Mouse (Mus musculus): ENCODE results near the gene Mast2.
A peak's percentile ranks its signal among the peaks of the same experiment; 100 is the strongest.

The Mast2 gene

GRCm38 (mm10) chr4:116411401-116411800 lies 52.6 kb downstream of the Mast2 start:
- DNase-seq (ENCODE audit: extremely low spot score, low read depth, low spot score): no peak

DNA sequence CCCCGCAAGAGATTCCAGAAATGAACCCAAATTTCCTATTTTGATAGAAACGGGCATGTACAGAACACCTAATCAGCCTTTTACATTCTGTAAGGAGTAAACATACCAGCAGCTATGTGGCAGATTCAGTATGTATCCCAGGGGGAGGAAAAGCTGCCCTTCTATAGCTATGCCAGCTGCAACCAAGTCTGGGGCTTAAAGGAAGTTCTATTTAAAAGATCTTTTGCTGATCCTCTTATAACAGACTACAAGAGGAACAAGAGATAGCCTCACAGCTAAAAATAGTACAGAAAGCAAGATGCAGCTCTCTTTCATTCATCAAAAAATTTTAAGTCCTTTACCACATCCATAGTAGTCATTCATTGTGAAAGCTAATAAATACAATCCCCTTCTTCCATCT lies 57.3 kb downstream of the Mast2 start:
- DNase-seq (ENCODE audit: extremely low spot score, low read depth, low spot score): no peak

DNA sequence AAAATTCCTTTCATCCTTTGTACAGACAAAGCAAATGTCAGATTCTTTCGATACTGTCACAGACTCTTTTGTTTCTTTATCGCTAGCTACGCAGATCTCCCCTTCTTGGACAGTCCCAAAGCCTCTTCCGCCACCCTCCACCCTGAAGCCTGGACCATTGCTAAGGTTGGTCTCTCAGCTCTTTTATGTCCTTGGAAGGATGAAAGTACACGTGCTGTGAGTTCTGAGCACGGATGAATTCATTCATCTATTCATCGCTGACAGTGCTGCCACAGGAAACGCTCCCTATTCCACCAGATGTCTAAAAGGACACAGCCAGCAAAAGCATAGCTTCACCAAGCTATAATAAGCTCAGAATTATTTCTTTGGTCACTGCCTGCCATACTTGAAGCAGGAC lies 58.0 kb downstream of the Mast2 start:
- no peak for DNase-seq (ENCODE audit: extremely low spot score, low read depth, low spot score)

GRCm38 (mm10) chr4:116405276-116405954 lies 58.6 kb downstream of the Mast2 start:
- DNase-seq (ENCODE audit: extremely low spot score, low read depth, low spot score): no peak

- no peak for DNase-seq (ENCODE audit: extremely low spot score, low read depth, low spot score)
Observed at GRCm38 (mm10) chr4:116403884-116404283, 60.1 kb downstream of the Mast2 start.

- DNase-seq (ENCODE audit: extremely low spot score, low read depth, low spot score): no peak
Observed at GRCm38 (mm10) chr4:116402708-116403107, 61.3 kb downstream of the Mast2 start.

DNA sequence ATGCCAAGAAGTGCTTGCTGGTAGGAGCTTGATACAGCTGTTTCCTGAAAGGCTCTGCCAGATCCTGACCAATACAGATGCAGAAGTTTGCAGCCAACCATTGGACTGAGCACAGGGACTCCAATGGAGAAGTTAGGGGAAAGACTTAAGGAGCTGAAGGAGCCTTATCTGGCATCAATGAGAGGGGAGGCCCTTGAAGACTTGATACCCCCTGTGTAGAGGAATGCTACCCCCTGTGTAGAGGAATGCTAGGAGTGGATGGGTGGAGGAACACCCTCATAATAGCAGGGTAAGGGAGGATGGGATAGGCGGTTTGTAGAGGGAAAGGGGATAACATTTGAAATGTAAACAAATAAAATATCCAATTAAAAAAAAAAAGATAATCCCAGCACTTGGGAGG lies 65.9 kb downstream of the Mast2 start:
- DNase-seq (ENCODE audit: extremely low spot score, low read depth, low spot score): no peak

GRCm38 (mm10) chr4:116377973-116378667 lies 85.9 kb downstream of the Mast2 start:
- DNase-seq (ENCODE audit: extremely low spot score, low read depth, low spot score): no peak

- no peak for DNase-seq (ENCODE audit: extremely low spot score, low read depth, low spot score)
Observed at GRCm38 (mm10) chr4:116371676-116372075, 92.3 kb downstream of the Mast2 start.

GRCm38 (mm10) chr4:116358099-116358498 lies 105.9 kb downstream of the Mast2 start:
- DNase-seq (ENCODE audit: extremely low spot score, low read depth, low spot score): no peak

- no peak for DNase-seq (ENCODE audit: extremely low spot score, low read depth, low spot score)
Observed at GRCm38 (mm10) chr4:116352919-116353318, 111.1 kb downstream of the Mast2 start.

- DNase-seq (ENCODE audit: extremely low spot score, low read depth, low spot score): no peak
Observed at GRCm38 (mm10) chr4:116352496-116352895, 111.5 kb downstream of the Mast2 start.

- peak; percentile 30 for DNase-seq (ENCODE audit: extremely low spot score, low read depth, low spot score)
Observed at GRCm38 (mm10) chr4:116342119-116342518, 121.9 kb downstream of the Mast2 start.

GRCm38 (mm10) chr4:116336294-116336693 lies 127.7 kb downstream of the Mast2 start:
- no peak for DNase-seq (ENCODE audit: extremely low spot score, low read depth, low spot score)

- no peak for DNase-seq (ENCODE audit: extremely low spot score, low read depth, low spot score)
Observed at GRCm38 (mm10) chr4:116329256-116329655, 134.7 kb downstream of the Mast2 start.

DNA sequence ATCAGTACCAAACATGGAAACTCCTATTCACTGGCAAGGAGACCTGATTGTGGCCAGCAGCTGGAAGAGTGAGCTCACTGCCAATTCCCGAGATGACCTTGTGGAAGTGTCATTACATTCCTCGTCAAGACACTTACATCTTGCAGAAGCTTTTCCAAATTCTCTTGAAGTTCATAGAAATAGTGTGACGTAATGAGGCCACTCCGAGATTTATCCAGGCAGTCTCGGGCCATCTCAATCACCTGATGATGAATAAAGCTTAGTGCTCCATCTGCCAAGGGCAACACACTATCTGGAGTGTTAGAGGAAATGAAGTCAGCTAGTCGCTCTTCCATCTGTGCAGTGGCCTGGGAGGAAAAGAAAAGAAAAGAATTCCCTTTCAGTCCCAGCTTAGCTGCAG lies 141.9 kb downstream of the Mast2 start:
- DNase-seq (ENCODE audit: extremely low spot score, low read depth, low spot score): no peak

DNA sequence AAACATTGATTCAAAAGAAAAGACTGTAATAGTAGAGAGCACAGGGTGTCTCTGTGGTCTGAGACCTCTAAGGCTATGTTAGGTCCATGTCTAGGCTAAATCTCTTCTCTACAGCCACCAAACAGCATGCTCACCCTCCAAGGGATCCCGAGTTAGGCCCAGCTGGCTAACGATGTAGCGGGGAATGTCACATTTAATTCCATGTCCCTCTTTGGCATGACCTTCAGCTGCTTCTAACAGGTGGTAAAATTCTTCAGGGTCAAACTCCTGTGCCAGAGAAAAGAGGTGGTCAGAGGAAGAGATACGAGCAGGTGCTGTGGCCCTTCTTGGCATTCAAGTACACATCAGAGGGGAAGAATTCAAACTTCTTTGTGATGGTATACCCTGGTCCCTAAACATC lies 146.4 kb downstream of the Mast2 start:
- DNase-seq (ENCODE audit: extremely low spot score, low read depth, low spot score): no peak

DNA sequence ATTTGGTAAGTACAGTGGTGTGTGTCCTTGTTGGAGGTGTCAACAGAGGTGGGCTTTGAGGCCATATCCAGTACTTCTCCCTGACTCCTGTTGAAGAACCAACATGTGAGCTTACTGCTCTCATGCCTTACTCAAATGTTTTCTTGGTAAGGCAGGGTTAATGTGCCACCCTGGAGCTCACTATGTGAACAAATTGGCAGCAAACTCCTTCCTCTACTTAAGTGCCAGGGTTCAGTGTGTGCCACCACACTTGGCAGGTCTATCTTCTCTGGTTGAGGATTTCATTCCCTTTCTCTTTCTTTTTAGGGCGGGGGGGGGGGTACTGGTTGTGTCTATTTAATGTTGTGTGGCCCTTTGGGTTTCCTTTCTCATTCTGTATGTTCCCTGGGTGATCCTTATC lies 159.4 kb downstream of the Mast2 start:
- no peak for DNase-seq (ENCODE audit: extremely low spot score, low read depth, low spot score)

DNA sequence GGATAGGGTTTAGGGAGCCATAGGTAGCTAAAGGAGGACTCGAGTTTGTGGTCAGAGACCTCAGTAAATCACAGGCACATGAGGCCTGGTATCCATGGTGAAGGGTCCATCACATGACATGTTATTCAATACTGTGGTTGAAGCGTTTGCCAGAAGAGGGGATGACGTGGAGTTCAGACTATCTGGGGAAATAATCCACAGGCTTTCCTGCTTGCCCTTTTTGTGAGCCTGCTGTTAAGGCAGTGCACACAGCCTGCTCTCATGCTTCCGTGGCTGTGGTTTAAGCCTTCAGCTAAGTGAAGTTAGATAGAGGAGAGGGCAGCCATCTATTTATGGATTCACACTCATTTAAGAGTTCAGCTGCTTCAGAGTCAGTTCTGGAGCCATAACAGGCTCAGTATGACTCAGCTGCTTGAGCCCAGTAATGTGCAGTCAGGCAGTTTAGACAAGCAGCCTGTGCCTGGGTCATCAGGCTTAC lies 163.1 kb downstream of the Mast2 start:
- DNase-seq (ENCODE audit: extremely low spot score, low read depth, low spot score): no peak

DNA sequence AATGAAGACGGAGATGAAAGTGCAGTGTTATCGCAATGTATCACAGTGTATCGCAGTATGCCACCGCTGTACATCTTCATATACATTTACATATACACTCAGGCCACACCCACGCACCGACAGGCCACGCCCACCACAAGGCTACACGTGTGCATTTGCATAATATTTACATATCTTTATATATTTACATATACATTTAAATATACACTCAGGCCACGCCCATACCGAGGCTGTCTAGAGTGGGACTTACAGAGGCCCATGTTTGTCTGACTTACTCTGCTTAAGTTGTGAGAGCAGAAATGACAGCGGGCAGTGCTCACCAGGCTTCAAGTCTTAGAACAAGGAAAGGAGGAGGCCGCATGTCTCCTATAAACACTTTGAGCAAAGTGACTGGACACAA lies 170.7 kb downstream of the Mast2 start:
- no peak for DNase-seq (ENCODE audit: extremely low spot score, low read depth, low spot score)

DNA sequence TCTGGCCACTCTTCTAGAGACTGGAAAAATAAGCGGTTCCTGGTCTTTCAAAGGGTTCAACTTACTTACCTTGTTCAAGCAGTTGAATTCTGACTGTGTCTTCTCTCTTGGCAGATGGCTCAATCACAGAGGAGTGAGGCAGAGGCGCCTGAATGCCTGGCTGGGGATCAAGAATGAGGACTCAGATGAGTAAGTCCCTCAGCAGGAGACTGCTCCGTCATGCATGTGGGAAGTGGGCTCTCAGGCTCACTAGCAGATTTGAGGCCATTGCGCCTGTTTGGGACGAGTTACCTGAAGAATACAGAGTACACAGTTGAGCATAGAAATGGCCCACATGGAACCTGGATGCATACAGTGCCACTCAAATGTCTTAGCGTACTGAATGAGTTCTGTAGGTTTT lies 172.4 kb downstream of the Mast2 start:
- no peak for DNase-seq (ENCODE audit: extremely low spot score, low read depth, low spot score)

DNA sequence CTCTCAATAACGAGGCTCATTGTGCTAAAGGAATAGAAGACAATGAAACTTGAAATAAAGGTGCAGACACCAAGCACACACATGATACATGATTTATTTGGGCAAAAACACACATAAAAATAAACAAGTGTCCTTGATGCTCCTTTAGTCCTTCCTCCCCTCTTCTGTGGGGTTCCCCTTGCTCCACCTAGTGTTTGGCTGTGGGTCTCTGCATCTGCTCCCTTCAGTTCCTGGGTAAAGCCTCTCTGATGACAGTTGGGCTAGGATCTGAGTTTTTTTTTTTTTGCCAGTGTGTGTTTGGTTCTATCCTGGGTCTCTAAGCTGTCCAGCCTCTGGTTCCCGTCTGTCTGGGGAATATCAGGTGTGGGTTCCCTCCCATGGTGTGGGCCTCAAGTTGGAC lies 181.8 kb downstream of the Mast2 start:
- DNase-seq (ENCODE audit: extremely low spot score, low read depth, low spot score): no peak

- DNase-seq (ENCODE audit: extremely low spot score, low read depth, low spot score): no peak
Observed at GRCm38 (mm10) chr4:116268220-116268619, 195.8 kb downstream of the Mast2 start.

Measured in hindlimb bud, embryonic 11.5 days (tissue).